Mouse (Mus musculus): ENCODE data around the gene Scarb2.

DNA sequence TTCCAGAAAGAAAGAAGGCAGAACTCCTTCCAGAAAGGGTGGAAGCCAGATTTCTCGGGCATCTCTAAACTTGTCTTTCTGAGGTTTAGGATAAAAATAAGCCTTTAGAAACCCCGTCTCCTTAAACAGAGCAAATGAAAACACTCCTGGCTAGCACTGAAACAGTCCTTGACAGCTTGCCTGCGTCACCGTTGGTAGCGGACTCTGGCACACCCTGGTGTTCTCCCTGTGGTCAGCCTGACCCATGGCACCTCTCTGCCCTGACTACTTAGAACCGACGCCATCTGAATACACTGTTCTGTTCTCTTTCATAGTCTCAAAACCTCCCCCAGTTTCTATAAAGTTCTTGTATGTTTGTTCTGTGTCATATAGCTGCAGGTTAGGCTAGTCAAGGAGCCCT lies 17.7 kb downstream of the Scarb2 start:
- TF ChIP-seq POLR2A (IDR thresholded peaks at IDR 0.05; ENCODE audit: borderline replicate concordance, control insufficient read depth, low read depth, low read length) (no peak), CTCF (IDR thresholded peaks at IDR 0.05; ENCODE audit: control insufficient read depth, insufficient read depth, low read length) (no peak)
